Mouse (Mus musculus): Measurements from ENCODE around the gene Pm20d1. TPM values are rescaled to one million over a fixed set of nuclear protein-coding genes. Genes with fewer than 3 reads are reported as not detected.

The Pm20d1 gene
- polyA plus RNA-seq, 1 experiment, result 0.01 TPM

DNA sequence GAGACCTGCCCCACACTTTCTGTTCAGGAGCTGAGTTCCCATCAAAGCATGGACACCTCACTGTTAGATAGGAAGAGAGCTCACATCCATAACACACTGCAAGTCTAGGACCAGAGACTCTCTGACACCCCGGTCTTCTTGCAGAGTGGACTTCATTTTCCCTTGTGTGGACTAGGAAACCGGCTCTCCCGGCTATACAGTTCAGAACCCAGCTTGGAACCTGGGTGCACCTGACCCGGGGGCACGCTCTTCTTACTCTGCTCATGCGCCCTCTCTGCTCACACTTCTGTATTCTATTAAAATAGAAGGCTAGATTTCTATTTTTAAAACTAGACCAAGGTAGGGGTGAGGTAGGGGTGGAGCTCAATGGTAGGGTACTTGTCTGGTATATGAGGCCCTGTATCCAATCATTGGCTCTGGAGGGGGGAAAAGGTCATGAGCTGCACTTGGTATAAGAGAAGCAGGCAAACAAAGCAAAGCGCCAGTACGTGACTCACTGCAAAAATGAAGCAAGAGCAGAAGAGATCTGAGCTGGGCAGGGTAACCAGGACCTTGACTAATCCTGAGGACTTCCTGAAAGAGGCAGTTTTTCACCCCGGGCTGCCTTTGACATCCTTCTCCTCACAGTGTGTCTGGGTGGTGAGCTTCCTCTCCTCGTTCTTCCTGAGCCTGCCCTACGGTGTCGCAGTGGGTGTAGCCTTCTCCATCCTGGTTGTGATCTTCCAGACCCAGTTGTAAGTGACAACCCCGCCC lies 35.9 kb upstream of the Pm20d1 start:
- Histone ChIP-seq H3K4me2 (ENCODE audit: low read depth) (no peak overlapping the region), H3K79me2 (ENCODE audit: control insufficient read depth, insufficient read depth) (no peaks in the 10 kb centered on the region), H3ac (ENCODE audit: control insufficient read depth, insufficient read length) (no peak overlapping the region), H3K36me3 (ENCODE audit: control insufficient read depth, insufficient read depth) (no peaks in the 10 kb centered on the region), H3K27me3 (ENCODE audit: control insufficient read depth, insufficient read depth, insufficient read length) (no peaks in the 10 kb centered on the region), H3K4me3 (no peak overlapping the region)
- TF ChIP-seq CEBPB (IDR thresholded peaks at IDR 0.05; ENCODE audit: insufficient read depth, poor library complexity, severe bottlenecking) (no peak), TCF3 (IDR thresholded peaks at IDR 0.05; ENCODE audit: insufficient read length, low read depth) (no peak), REST (IDR thresholded peaks at IDR 0.05; ENCODE audit: insufficient read depth, insufficient read length) (no peak), POLR2A (IDR thresholded peaks at IDR 0.05; ENCODE audit: insufficient read length, low read depth) (no peak)

DNA sequence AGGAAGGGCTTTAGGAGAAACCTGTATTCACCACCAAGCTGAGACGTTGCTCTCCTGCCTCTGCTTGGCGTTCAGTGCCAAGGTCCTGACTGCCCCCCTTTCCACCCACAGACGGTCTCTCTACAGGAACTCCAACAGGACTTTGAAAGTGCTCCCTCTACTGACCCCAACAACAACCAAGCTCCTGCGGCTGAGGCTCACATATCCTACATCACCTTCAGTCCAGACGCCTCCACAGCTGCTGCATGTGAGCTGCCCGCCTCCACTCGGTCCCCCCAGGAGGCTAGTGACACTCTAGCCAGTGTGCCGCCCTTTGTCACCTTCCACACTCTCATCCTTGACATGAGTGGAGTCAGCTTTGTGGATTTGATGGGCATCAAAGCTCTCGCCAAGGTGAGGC lies 33.5 kb upstream of the Pm20d1 start:
- H3ac ChIP-seq (ENCODE audit: control insufficient read depth, insufficient read length), result no peak overlapping the region

DNA sequence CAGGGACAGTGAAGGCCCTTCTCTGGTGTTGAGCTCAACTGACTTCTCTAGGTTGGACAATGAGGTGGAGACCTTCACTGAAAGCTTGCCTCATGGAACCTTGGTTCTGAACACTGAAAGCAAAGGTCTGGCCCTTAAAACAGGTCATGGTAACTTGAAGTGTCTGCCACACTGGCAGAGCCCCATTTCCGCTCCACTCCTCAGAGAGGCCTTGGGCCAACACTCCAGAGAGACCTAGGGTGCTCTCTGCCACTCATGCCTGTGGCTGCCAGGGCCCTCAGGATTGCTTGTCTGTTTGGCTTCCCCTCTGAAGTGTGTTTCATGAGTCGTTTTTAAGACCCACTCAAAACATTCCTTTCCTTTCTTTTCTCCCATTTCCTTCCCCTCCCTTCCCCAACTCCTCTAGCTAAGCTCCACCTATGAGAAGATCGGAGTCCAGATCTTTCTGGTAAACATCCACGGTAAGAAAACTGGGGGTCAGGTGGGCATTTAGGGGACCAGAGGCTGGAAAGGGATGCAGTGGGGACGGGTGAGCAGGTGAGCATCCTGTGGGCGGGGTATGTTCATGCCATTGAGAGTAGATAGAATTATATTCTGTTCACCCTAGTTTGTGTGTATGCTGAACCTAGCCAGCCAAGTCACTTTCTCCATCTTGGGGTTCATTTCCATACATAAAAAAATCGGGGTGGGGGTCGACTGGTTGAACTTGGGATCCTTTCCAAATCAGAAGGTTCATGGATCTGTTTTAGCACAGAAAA lies 32.4 kb upstream of the Pm20d1 start:
- H3K27me3 ChIP-seq (ENCODE audit: control insufficient read depth, insufficient read depth, insufficient read length), result peaks cover 6% of the 10 kb centered on the region
- TF ChIP-seq MAX (IDR thresholded peaks at IDR 0.05; ENCODE audit: low read depth) (no peak), TCF3 (IDR thresholded peaks at IDR 0.05; ENCODE audit: insufficient read length, low read depth) (no peak), SRF (IDR thresholded peaks at IDR 0.05; ENCODE audit: control insufficient read depth, insufficient read length, low read depth) (no peak), MYOG (IDR thresholded peaks at IDR 0.05; ENCODE audit: control insufficient read depth in 1 of 3, insufficient read depth in 1 of 3, insufficient read length in 2 of 3, low read depth in 2 of 3) (no peak), REST (IDR thresholded peaks at IDR 0.05; ENCODE audit: insufficient read depth, insufficient read length) (no peak), E2F4 (IDR thresholded peaks at IDR 0.05; ENCODE audit: insufficient read depth) (no peak), POLR2AphosphoS2 (IDR thresholded peaks at IDR 0.05; ENCODE audit: insufficient read length, low read depth) (no peak), MYOD1 (IDR thresholded peaks at IDR 0.05; ENCODE audit: control insufficient read depth in 1 of 3, insufficient read length in 2 of 3, low read depth in 2 of 3) (no peak), TCF12 (IDR thresholded peaks at IDR 0.05; ENCODE audit: insufficient read depth, poor library complexity, severe bottlenecking) (no peak), CEBPB (IDR thresholded peaks at IDR 0.05; ENCODE audit: insufficient read depth, poor library complexity, severe bottlenecking) (no peak), USF1 (IDR thresholded peaks at IDR 0.05; ENCODE audit: low read depth) (no peak), POLR2A (IDR thresholded peaks at IDR 0.05; ENCODE audit: insufficient read length, low read depth) (no peak)
- H3K4me3 ChIP-seq, result no peak overlapping the region
- H3K79me2 ChIP-seq (ENCODE audit: control insufficient read depth, insufficient read depth), result no peaks in the 10 kb centered on the region
- H3ac ChIP-seq (ENCODE audit: control insufficient read depth, insufficient read length), result no peak overlapping the region
- H3K36me3 ChIP-seq (ENCODE audit: control insufficient read depth, insufficient read depth), result no peaks in the 10 kb centered on the region
- H3K4me2 ChIP-seq (ENCODE audit: low read depth), result no peak overlapping the region

More for the DNA sequence above, 33.5 kb upstream of the Pm20d1 start:
- Histone ChIP-seq H3K4me3 (no peak overlapping the region), H3K4me2 (ENCODE audit: low read depth) (no peak overlapping the region), H3K36me3 (ENCODE audit: control insufficient read depth, insufficient read depth) (no peaks in the 10 kb centered on the region), H3K79me2 (ENCODE audit: control insufficient read depth, insufficient read depth) (no peaks in the 10 kb centered on the region), H3K27me3 (ENCODE audit: control insufficient read depth, insufficient read depth, insufficient read length) (peaks cover 6% of the 10 kb centered on the region)
- TF ChIP-seq POLR2AphosphoS2 (IDR thresholded peaks at IDR 0.05; ENCODE audit: insufficient read length, low read depth) (no peak), MYOG (IDR thresholded peaks at IDR 0.05; ENCODE audit: control insufficient read depth in 1 of 3, insufficient read depth in 1 of 3, insufficient read length in 2 of 3, low read depth in 2 of 3) (no peak), REST (IDR thresholded peaks at IDR 0.05; ENCODE audit: insufficient read depth, insufficient read length) (no peak), MAX (IDR thresholded peaks at IDR 0.05; ENCODE audit: low read depth) (no peak), SRF (IDR thresholded peaks at IDR 0.05; ENCODE audit: control insufficient read depth, insufficient read length, low read depth) (no peak), CEBPB (IDR thresholded peaks at IDR 0.05; ENCODE audit: insufficient read depth, poor library complexity, severe bottlenecking) (no peak), E2F4 (IDR thresholded peaks at IDR 0.05; ENCODE audit: insufficient read depth) (no peak), POLR2A (IDR thresholded peaks at IDR 0.05; ENCODE audit: insufficient read length, low read depth) (no peak), MYOD1 (IDR thresholded peaks at IDR 0.05; ENCODE audit: control insufficient read depth in 1 of 3, insufficient read length in 2 of 3, low read depth in 2 of 3) (no peak), TCF3 (IDR thresholded peaks at IDR 0.05; ENCODE audit: insufficient read length, low read depth) (no peak), TCF12 (IDR thresholded peaks at IDR 0.05; ENCODE audit: insufficient read depth, poor library complexity, severe bottlenecking) (no peak), USF1 (IDR thresholded peaks at IDR 0.05; ENCODE audit: low read depth) (no peak)

DNA sequence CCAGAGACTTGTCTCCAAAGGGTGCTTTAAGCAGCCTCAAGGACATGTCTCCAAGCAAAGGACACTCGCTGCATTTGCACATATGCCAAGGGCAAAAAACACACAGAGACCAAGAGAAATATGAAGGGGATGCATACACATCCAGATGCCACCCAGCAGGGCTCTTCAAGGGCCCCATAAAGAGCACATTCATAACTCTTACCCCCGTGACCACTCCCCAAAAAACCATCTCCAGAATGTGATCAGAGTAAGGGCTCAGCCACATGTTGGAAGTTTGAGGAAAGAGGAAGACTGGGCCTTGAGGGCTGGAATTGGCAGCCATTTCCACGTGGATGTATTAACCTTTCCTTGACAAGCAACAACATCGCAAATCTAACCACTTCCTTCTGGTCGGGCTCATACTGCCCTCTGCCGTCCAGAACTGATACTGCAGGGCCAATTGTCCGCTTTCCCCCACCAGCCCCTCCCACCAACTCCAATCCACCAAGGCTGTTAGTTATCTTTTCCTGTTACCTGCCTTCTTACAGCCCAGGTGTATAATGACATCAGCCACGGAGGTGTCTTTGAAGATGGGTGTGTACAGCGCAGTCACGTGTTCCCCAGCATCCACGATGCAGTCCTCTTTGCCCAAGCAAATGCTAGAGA lies 31.7 kb upstream of the Pm20d1 start:
- Histone ChIP-seq H3ac (ENCODE audit: control insufficient read depth, insufficient read length) (no peak overlapping the region), H3K27me3 (ENCODE audit: control insufficient read depth, insufficient read depth, insufficient read length) (peaks cover 6% of the 10 kb centered on the region), H3K36me3 (ENCODE audit: control insufficient read depth, insufficient read depth) (no peaks in the 10 kb centered on the region), H3K79me2 (ENCODE audit: control insufficient read depth, insufficient read depth) (no peaks in the 10 kb centered on the region), H3K4me3 (no peak overlapping the region), H3K4me2 (ENCODE audit: low read depth) (no peak overlapping the region)
- TF ChIP-seq POLR2A (IDR thresholded peaks at IDR 0.05; ENCODE audit: insufficient read length, low read depth), result no peak
- TF ChIP-seq MYOD1 (IDR thresholded peaks at IDR 0.05; ENCODE audit: control insufficient read depth in 1 of 3, insufficient read length in 2 of 3, low read depth in 2 of 3), result no peak
- TF ChIP-seq USF1 (IDR thresholded peaks at IDR 0.05; ENCODE audit: low read depth), result no peak
- TF ChIP-seq POLR2AphosphoS2 (IDR thresholded peaks at IDR 0.05; ENCODE audit: insufficient read length, low read depth), result no peak
- no peak for TF ChIP-seq SRF (IDR thresholded peaks at IDR 0.05; ENCODE audit: control insufficient read depth, insufficient read length, low read depth)
- TF ChIP-seq MYOG (IDR thresholded peaks at IDR 0.05; ENCODE audit: control insufficient read depth in 1 of 3, insufficient read depth in 1 of 3, insufficient read length in 2 of 3, low read depth in 2 of 3), result no peak
- no peak for TF ChIP-seq TCF12 (IDR thresholded peaks at IDR 0.05; ENCODE audit: insufficient read depth, poor library complexity, severe bottlenecking)
- no peak for TF ChIP-seq E2F4 (IDR thresholded peaks at IDR 0.05; ENCODE audit: insufficient read depth)
- TF ChIP-seq MAX (IDR thresholded peaks at IDR 0.05; ENCODE audit: low read depth), result no peak
- no peak for TF ChIP-seq CEBPB (IDR thresholded peaks at IDR 0.05; ENCODE audit: insufficient read depth, poor library complexity, severe bottlenecking)
- TF ChIP-seq TCF3 (IDR thresholded peaks at IDR 0.05; ENCODE audit: insufficient read length, low read depth), result no peak
- TF ChIP-seq REST (IDR thresholded peaks at IDR 0.05; ENCODE audit: insufficient read depth, insufficient read length), result no peak
